Mouse (Mus musculus) erythroblast, embryonic 14.5 days (primary cell): ENCODE results near the gene Mnd1.

Experiments
- GATA1 ChIP-seq: IDR thresholded peaks from 2 replicates; pipeline ENCODE4 v1.6.1; 2012; ENCODE audit warnings: low read length, inconsistent platforms, mixed read lengths
- TAL1 ChIP-seq: IDR thresholded peaks from 3 replicates; pipeline ENCODE4 v1.6.1; 2012; ENCODE audit warnings: low read length, inconsistent platforms, mixed read lengths

DNA sequence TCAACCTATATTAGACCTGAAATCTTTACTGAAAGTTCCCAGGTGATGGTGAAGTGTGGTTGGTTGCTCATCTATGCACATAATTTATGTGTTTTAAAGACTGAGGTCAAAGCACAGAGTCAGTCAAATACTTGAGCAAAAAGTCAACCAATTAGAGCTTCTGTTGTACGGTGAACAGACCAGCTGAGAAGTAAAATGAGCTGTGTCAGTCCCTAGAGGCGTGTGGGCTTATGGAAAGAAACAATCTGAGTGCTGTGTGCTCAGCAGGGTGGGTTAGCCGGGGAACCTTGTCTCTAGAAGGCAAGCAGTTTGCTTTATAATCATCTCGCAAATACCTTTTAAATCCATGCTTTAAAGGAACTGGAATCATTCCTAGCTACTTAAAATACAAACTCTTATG is 1.4 kb upstream of the Mnd1 start:
- TF ChIP-seq TAL1 (no peak), GATA1 (no peak)
